Mouse (Mus musculus): ENCODE data around the gene Abcc8.

Abcc8 gene

DNA sequence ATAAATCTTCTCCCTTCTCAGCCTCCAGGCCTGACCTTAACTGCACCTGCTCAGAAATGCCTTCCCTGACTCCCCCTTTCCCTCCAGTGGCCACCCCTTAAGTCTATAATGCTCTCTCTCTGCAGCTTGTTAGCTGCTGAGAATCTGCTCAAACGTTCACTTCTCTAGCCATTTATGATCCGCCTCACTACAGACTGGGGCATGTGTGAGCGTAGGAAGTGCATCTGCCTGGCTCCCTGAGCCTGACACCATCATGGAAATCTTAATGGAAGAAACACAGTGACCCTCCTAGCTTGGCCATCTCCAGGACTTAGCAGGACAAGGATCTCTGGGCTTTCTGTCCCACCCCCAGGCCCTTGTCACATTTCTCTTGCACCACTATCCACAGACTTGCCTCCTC lies 69.8 kb downstream of the Abcc8 start:
- no peaks in the 10 kb centered on the region for H3K27me3 ChIP-seq (ENCODE audit: control insufficient read depth, insufficient read depth, low read length, poor library complexity, severe bottlenecking)
- H3K36me3 ChIP-seq (ENCODE audit: control insufficient read depth, insufficient read depth, low read length, poor library complexity, severe bottlenecking) = no peaks in the 10 kb centered on the region
- DNase-seq (ENCODE audit: low read depth, low spot score) = no peak

DNA sequence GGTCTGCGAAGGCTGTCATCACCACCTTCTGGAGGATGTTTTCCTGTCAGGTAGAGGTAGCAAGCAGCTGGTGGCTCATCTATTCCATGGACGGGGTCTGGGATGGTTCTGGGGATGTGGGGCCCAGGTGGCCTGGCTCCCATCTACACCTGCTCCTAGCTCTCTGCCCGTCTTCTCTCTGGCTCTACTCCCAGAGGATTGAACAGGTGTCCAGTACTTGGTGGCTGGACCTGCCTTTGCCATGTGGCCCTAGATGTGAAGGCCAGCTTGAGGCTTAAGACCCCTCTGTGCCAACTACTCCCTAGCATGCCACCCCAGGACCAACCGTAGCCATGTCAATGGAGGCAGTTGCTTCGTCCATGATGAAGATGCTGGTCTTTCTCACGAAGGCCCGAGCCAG lies 74.3 kb downstream of the Abcc8 start:
- no peak for DNase-seq (ENCODE audit: low read depth, low spot score)
- H3K36me3 ChIP-seq (ENCODE audit: control insufficient read depth, insufficient read depth, low read length, poor library complexity, severe bottlenecking) = no peaks in the 10 kb centered on the region
- no peaks in the 10 kb centered on the region for H3K27me3 ChIP-seq (ENCODE audit: control insufficient read depth, insufficient read depth, low read length, poor library complexity, severe bottlenecking)

DNA sequence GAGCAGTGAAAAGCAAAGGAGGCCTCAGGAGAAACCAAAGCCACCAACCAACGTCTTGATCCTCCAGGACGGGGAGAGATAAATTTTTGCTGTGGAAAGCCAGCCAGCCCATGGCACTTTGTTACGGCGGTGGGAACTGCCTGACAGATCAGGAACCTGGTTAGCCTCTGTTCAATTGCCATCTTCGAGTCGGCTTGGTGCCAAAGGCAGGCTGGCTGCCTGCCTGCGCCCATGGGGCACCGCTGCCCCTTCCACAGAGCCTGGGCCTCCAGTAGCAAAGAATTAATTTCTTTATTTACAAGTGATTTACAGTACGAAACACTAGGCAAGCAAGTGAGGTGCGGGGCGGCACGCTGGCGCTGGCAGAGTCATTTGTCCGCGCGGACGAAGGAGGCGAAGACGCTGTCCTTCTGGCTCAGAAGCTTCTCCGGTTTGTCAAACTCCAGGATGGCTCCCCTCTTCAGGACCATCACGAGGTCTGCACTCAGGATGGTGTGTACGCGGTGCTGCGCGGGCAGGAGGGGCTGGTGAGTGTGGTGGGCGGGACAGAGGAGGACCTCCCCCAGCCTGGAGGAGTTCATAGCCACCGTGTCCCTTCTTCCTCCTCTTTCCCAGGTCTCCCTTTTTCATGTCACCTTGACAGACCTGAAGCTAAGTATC lies 75.4 kb downstream of the Abcc8 start:
- Histone ChIP-seq H3K27me3 (ENCODE audit: control insufficient read depth, insufficient read depth, low read length, poor library complexity, severe bottlenecking) (no peaks in the 10 kb centered on the region), H3K36me3 (ENCODE audit: control insufficient read depth, insufficient read depth, low read length, poor library complexity, severe bottlenecking) (no peaks in the 10 kb centered on the region)
- no peak for DNase-seq (ENCODE audit: low read depth, low spot score)

DNA sequence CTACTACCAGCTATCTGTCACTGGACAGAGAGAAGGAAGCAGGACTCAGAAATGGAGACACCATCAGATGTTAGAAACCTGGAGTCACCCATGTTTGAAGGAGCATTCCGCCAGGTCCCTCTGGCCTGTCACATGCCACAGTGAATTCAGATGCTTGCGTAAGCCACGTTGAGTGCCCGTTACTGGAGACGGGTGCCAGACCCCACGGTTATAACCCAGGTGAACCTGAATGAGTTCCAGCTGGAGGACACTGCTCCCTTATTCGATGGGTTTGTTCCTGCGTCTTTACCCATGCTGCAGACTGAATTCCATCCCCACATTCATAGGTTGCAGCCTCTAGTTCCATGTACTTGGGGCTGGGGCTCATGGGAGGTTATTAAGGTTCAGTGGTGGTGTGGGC lies 76.1 kb downstream of the Abcc8 start:
- DNase-seq (ENCODE audit: low read depth, low spot score) = no peak
- Histone ChIP-seq H3K36me3 (ENCODE audit: control insufficient read depth, insufficient read depth, low read length, poor library complexity, severe bottlenecking) (no peaks in the 10 kb centered on the region), H3K27me3 (ENCODE audit: control insufficient read depth, insufficient read depth, low read length, poor library complexity, severe bottlenecking) (no peaks in the 10 kb centered on the region)

DNA sequence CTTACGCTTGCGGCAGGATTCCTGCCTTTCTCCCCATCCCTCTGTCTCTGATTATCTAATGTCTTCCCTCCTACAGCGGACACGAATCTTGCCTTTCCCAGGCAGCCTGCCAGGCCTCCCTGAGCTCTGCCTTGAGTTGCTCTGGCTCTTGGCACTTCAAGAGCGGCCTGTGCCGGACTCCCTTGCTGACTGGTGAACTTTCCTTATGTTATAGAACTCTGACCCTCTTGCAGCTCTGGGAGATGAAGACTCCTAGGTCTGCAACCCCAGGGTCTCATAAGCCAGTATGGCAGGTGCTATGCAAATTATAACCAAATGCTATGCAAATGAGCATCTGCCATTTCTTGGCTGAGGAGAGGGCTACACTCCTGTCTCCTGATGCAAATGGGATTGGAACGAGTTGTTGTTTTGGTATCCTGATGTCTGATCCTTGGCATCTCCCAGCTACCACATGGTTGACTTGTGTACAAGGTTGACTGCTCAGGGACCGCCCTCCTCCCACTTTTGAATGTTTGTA lies 76.7 kb downstream of the Abcc8 start:
- Histone ChIP-seq H3K36me3 (ENCODE audit: control insufficient read depth, insufficient read depth, low read length, poor library complexity, severe bottlenecking) (no peaks in the 10 kb centered on the region), H3K27me3 (ENCODE audit: control insufficient read depth, insufficient read depth, low read length, poor library complexity, severe bottlenecking) (no peaks in the 10 kb centered on the region)
- no peak for DNase-seq (ENCODE audit: low read depth, low spot score)

DNA sequence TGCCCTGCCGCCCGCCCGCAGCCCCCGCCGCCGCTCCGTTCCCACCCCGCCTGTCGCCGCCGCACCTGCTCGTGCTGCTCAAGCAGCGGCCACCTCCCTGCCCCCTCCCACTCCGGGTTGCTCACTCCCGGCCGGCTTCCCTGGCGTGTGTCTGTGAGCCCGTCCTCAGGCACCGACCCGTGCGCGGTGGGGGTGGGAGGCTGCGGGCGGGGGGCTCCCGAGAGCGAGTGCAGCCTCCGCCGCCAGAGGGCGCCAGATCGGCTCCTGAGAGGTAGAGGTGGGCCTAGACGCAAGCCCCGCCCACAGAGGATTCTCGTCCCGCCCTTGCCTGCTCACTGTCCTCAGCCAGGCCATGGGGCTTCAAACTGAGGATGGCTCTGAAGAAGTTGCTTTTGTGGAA lies 79.3 kb downstream of the Abcc8 start, which contains the start of gene Kcnj11:
Kcnj11 (minus strand) TSS at position 202 of the 400 bp plus-strand sequence.
- Histone ChIP-seq H3K27me3 (ENCODE audit: control insufficient read depth, insufficient read depth, low read length, poor library complexity, severe bottlenecking) (no peaks in the 10 kb centered on the region), H3K36me3 (ENCODE audit: control insufficient read depth, insufficient read depth, low read length, poor library complexity, severe bottlenecking) (no peaks in the 10 kb centered on the region)
- peak; percentile 86 for DNase-seq (ENCODE audit: low read depth, low spot score)

DNA sequence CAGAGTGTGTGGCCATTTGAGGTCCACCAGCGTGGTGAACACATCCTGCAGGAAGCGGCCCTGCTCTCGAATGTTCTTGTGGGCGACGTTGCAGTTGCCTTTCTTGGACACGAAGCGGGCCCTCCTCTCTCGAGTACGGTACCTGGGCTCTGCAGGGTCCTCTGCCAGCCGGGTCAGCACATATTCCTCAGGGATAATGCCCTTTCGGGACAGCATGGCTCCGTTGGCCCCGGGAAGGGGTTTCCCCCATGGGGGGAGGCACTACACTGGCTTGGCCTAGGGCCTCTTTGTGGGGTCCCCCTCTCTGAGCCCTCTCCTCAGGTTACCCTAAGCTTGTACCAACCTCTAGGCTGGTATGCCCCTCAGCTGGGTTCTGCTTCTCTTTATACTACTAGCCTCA lies 80.2 kb downstream of the Abcc8 start:
- Histone ChIP-seq H3K36me3 (ENCODE audit: control insufficient read depth, insufficient read depth, low read length, poor library complexity, severe bottlenecking) (no peaks in the 10 kb centered on the region), H3K27me3 (ENCODE audit: control insufficient read depth, insufficient read depth, low read length, poor library complexity, severe bottlenecking) (no peaks in the 10 kb centered on the region)
- peak; percentile 16 for DNase-seq (ENCODE audit: low read depth, low spot score)

DNA sequence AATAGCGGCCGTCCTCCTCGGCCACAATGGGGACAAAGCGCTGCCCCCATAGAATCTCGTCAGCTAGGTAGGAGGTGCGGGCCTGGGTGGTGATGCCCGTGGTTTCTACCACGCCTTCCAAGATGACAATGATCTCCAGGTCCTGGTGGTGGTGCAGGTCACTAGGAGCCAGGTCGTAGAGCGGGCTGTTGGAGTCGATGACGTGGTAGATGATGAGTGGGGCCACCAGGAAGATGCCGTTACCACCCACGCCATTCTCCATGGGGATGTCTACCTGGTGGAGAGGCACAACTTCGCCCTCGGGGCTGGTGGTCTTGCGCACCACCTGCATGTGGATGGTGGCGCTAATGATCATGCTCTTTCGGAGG lies 80.9 kb downstream of the Abcc8 start:
- H3K27me3 ChIP-seq (ENCODE audit: control insufficient read depth, insufficient read depth, low read length, poor library complexity, severe bottlenecking) = no peaks in the 10 kb centered on the region
- DNase-seq (ENCODE audit: low read depth, low spot score) = no peak
- no peaks in the 10 kb centered on the region for H3K36me3 ChIP-seq (ENCODE audit: control insufficient read depth, insufficient read depth, low read length, poor library complexity, severe bottlenecking)

DNA sequence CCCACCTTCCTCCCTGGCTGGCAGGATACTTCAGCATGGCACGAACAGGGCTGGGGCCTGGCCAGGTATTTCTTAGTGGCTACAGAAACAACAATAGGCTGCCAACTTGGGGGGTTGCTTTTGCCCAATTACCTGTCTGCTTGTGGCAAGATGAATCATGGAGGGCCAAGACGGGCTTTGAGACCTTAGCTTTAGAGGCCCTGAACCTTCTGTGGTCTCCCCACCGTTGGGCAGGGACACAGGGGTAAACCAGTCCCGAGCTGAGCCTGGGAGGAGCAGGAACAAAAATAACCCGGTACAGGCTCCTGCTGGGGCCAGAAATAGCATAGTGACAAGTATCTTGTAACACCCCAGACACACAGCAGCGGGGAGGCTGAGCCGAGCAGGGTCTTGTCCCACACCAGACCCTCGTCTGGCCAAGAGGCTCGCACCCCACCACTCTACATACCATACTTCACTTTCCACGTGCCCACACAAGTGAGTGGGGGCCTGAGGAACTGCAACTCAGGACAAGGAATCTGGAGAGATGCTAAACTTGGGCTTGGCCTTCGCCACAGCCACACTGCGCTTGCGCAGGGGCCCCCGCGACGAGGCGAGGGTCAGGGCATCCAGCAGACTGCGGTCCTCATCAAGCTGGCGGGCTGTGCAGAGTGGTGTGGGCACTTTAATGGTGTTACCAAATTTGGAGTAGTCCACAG lies 81.5 kb downstream of the Abcc8 start:
- H3K36me3 ChIP-seq (ENCODE audit: control insufficient read depth, insufficient read depth, low read length, poor library complexity, severe bottlenecking) = no peaks in the 10 kb centered on the region
- no peaks in the 10 kb centered on the region for H3K27me3 ChIP-seq (ENCODE audit: control insufficient read depth, insufficient read depth, low read length, poor library complexity, severe bottlenecking)
- no peak for DNase-seq (ENCODE audit: low read depth, low spot score)

DNA sequence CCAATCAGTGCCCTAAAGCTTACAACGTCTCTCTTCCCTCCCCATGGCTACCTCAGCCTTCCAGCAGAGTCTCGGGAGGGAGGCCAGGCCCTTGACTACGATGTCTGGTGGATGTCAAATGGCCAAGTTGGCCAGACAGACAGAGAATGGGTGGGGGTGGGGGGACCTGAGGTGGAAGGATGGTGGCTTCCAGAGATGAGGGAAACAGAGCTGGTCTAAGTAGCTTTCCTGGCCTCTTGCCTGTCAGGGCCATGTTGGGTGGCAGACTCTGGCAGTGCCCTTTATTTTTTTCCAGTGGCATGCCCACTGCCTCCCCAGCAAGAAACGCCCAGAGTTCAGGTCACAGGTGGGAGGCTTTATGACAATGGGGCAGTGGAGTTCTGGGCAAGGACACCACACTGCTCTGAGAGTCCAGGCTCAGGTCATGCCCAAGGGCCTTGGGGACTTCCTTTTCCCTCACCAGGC lies 82.5 kb downstream of the Abcc8 start:
- DNase-seq (ENCODE audit: low read depth, low spot score) = no peak
- H3K36me3 ChIP-seq (ENCODE audit: control insufficient read depth, insufficient read depth, low read length, poor library complexity, severe bottlenecking) = no peaks in the 10 kb centered on the region
- H3K27me3 ChIP-seq (ENCODE audit: control insufficient read depth, insufficient read depth, low read length, poor library complexity, severe bottlenecking) = no peaks in the 10 kb centered on the region

DNA sequence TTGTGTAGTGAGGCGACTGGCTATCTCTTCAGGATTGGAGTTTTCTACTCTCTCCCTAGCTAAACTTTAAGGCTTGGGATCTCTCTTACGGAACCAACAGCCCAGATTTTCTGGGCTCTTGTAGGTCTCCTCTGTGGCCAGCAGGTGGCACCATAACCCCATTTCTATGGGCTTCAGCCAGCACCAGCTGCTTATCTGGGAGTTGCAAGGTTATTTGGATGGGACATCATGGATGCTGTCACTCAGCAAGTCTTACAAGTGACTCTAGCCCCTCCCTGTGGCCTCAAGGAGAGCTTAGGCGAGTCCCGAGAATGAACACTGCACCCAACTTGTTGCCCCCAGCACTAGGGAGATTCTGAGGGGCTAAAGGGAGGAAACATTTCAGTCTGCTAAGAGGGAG lies 83.7 kb downstream of the Abcc8 start:
- no peaks in the 10 kb centered on the region for H3K27me3 ChIP-seq (ENCODE audit: control insufficient read depth, insufficient read depth, low read length, poor library complexity, severe bottlenecking)
- DNase-seq (ENCODE audit: low read depth, low spot score) = peak; percentile 72
- H3K36me3 ChIP-seq (ENCODE audit: control insufficient read depth, insufficient read depth, low read length, poor library complexity, severe bottlenecking) = no peaks in the 10 kb centered on the region

DNA sequence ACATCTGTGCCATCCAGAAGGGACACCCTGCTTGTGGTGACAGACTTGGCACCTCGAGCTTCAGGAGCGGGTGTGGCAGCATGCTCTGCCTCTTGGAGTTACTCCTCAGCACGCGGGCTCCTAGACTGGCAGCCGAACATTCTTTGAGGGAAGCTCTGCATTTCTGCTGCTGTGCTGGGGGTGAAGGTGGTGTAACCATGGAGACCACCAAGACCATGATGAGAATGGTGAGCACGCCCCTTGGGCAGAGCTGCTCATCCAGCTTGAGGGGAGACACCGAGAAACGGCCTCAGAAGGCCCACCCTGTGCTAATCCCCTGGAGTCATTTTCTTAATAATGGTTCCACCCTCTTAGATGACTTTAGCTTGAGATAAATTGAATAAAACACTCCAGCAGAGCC lies 87.0 kb downstream of the Abcc8 start:
- H3K27me3 ChIP-seq (ENCODE audit: control insufficient read depth, insufficient read depth, low read length, poor library complexity, severe bottlenecking) = no peaks in the 10 kb centered on the region; the same call in 1 of the 2 replicates
- no peaks in the 10 kb centered on the region for H3K36me3 ChIP-seq (ENCODE audit: control insufficient read depth, insufficient read depth, low read length, poor library complexity, severe bottlenecking)
- DNase-seq (ENCODE audit: low read depth, low spot score) = no peak

DNA sequence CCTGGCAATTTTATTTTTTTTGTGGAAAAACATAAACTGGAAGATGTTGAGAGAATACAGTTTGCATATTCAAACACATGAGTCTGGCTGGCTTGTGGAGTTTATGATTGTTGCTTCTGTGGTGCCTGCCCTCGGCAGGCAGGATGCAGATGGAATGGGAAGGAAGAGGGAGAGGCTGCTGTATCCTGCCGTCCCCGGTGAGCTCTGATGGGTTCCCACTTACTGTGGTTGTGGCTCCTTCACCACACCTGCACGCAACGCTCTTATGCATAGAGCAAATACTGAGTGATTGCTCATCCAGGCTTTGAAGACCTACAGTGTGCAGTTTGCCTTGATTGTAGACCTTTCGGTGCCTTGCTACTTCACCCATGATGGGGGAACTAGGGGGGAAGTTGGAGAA lies 91.6 kb downstream of the Abcc8 start:
- H3K36me3 ChIP-seq (ENCODE audit: control insufficient read depth, insufficient read depth, low read length, poor library complexity, severe bottlenecking) = no peaks in the 10 kb centered on the region
- no peaks in the 10 kb centered on the region; the same call in 1 of the 2 replicates for H3K27me3 ChIP-seq (ENCODE audit: control insufficient read depth, insufficient read depth, low read length, poor library complexity, severe bottlenecking)
- DNase-seq (ENCODE audit: low read depth, low spot score) = no peak

DNA sequence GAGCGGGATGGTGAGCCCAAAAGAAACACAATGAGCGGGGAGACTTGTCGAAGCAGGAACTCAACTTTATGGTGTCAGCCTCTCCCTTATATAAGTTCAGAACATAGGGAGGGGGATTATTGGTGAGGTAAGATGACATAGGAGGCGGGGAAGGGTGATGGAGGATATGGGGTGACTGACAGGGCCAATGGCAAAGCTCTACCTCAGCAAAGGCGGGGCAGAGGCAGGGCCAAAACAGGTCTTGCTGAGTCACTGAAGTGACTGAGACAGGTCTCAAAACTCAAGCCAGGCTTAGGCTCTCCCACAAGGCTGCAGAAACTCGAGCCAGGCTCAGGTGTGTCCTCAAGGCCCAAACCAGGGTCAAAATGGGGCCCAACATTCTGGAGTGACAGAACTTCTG lies 93.5 kb downstream of the Abcc8 start:
- H3K27me3 ChIP-seq (ENCODE audit: control insufficient read depth, insufficient read depth, low read length, poor library complexity, severe bottlenecking) = no peaks in the 10 kb centered on the region; the same call in 1 of the 2 replicates
- H3K36me3 ChIP-seq (ENCODE audit: control insufficient read depth, insufficient read depth, low read length, poor library complexity, severe bottlenecking) = peaks cover 5% of the 10 kb centered on the region
- DNase-seq (ENCODE audit: low read depth, low spot score) = no peak

DNA sequence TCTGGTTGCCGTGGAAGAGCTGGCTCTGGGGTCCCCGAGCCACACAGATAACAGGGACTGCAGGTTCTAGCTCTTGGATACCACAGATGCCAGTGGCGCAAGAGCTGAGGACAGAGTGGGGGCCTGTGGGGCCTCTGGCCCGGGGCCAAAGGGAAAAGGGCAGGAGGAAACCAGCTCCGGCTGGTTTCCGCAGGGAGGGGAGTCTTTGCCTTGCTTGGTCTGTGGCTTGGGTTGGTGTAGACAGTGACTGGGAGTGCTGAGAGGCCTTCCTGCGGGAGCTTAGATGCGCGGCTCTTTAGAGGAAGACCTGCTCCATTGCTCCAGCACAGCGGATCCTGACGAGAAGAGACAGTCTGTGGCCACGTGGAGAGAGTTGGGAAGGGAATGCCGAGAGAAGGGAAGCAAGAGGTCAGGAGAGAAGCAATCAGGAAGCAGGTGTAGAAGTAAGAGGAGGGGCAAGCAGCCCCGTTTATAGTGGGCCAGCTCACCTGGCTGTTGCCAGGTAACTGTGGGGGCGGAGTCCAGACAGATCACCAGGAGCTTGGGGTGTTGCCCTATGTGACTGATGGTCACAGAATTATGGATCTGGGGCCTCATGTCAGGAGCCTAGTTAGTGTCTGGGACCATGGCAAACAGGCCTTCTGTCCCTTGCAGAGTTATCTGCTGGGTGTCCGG lies 94.9 kb downstream of the Abcc8 start:
- Histone ChIP-seq H3K36me3 (ENCODE audit: control insufficient read depth, insufficient read depth, low read length, poor library complexity, severe bottlenecking) (peaks cover 6% of the 10 kb centered on the region), H3K27me3 (ENCODE audit: control insufficient read depth, insufficient read depth, low read length, poor library complexity, severe bottlenecking) (no peaks in the 10 kb centered on the region)
- DNase-seq (ENCODE audit: low read depth, low spot score) = no peak
